Mouse (Mus musculus): ENCODE measurements around the gene Erc1. TPM values are rescaled to one million over a fixed set of nuclear protein-coding genes. Genes with fewer than 3 reads are reported as not detected.

Erc1 gene
- polyA plus RNA-seq, 1 experiment from 2014 or later, result 33.7 TPM

- Histone ChIP-seq H3K4me3 (ENCODE audit: low read depth, low read length) (no peak overlapping the region), H3K4me1 (replicated peaks; ENCODE audit: control insufficient read depth, insufficient read depth, low read length) (peaks cover 10% of the 10 kb centered on the region), H3K9ac (ENCODE audit: low read length) (peak overlapping the region; percentile 3; the same call in 1 of the 2 replicates), H3K27me3 (ENCODE audit: control insufficient read depth, insufficient read depth, low read length) (no peaks in the 10 kb centered on the region), H3K36me3 (ENCODE audit: control insufficient read depth, insufficient read depth, low read length) (no peaks in the 10 kb centered on the region), H3K27ac (ENCODE audit: low read depth, low read length) (no peak overlapping the region), H3K4me2 (ENCODE audit: low read depth, low read length, severe bottlenecking) (no peak overlapping the region), H3K9me3 (ENCODE audit: control insufficient read depth, low read length) (no peaks in the 10 kb centered on the region; the same call in 1 of the 2 replicates)
- no peak for ATAC-seq (replicated peaks; ENCODE audit: low FRiP score)
- WGBS, result 46% methylated on average over 3 of the region's 3 CpGs
- DNase-seq (ENCODE audit: low spot score), result no peak
These were observed 326.0 kb downstream of the Erc1 start for GRCm38 (mm10) chr6:119521931-119522391.

DNA sequence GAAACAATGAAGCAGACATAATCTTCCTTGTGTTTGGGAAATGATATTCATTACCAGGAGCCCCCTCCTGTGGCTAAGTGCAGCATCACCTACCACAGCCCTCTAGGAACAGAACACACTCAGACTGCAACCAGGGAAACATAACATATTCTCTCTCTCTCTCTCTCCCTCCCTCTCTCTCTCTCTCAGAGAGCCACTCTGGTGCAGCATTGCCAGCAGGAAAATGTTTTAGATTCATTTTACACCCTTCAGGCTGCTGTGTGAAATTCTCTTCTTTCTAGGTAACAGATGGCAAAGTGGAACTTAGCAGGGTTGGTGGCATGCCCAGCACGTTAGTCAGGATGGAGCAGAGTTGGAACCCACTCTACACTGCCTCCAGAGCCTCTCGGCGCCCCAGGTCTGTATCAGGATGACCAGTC, 326.5 kb downstream of the Erc1 start:
- no peak for DNase-seq (ENCODE audit: low spot score)

More for the DNA sequence above, 326.5 kb downstream of the Erc1 start:
- 71% methylated on average over 3 of the region's 3 CpGs for WGBS
- Histone ChIP-seq H3K4me2 (ENCODE audit: low read depth, low read length, severe bottlenecking) (no peak overlapping the region), H3K9me3 (ENCODE audit: control insufficient read depth, low read length) (no peaks in the 10 kb centered on the region; the same call in 1 of the 2 replicates), H3K27ac (ENCODE audit: low read depth, low read length) (no peak overlapping the region), H3K4me1 (replicated peaks; ENCODE audit: control insufficient read depth, insufficient read depth, low read length) (peaks cover 10% of the 10 kb centered on the region), H3K9ac (ENCODE audit: low read length) (no peak overlapping the region), H3K27me3 (ENCODE audit: control insufficient read depth, insufficient read depth, low read length) (no peaks in the 10 kb centered on the region), H3K36me3 (ENCODE audit: control insufficient read depth, insufficient read depth, low read length) (no peaks in the 10 kb centered on the region), H3K4me3 (ENCODE audit: low read depth, low read length) (no peak overlapping the region)
- no peak for ATAC-seq (replicated peaks; ENCODE audit: low FRiP score)

Other genes with a start within 250 kb of the Erc1 start
- gene Rad52, start 54.5 kb upstream of the Erc1 start, polyA plus RNA-seq (2014; fragmentation: Nextera tagmentation; extraction: Ambion mirVana), result 20.9 and 23.2 TPM in 2 replicates
- 61.0 and 77.0 TPM in 2 replicates for gene Wnk1, start 190.5 kb upstream of the Erc1 start, polyA plus RNA-seq (2014; fragmentation: Nextera tagmentation; extraction: Ambion mirVana)
- not detected in 2 replicates for gene Ninj2, start 245.2 kb upstream of the Erc1 start, polyA plus RNA-seq (2014; fragmentation: Nextera tagmentation; extraction: Ambion mirVana)

All from forebrain, embryonic 11.5 days (tissue).